Mouse (Mus musculus): ENCODE results near the gene Hadh. TPM values are rescaled to one million over a fixed set of nuclear protein-coding genes. Genes with fewer than 3 reads are reported as not detected.

Gene Hadh
- 100 to 1,000 TPM; 159 to 184 TPM for total RNA-seq (2021)
- long read RNA-seq, experiment 1, transcript Hadh-201 (8 exons, 1,789 nt) = major isoform, 207 of 235 reads
- long read RNA-seq, experiment 1, partial matches to known transcripts = 22 of 235 reads
- long read RNA-seq, experiment 1, other reads (novel, unspliced or antisense) = 6 of 235 reads
- long read RNA-seq, experiment 2, transcript Hadh-201 (8 exons, 1,789 nt) = major isoform, 292 of 319 reads
- long read RNA-seq, experiment 2, partial matches to known transcripts = 17 of 319 reads
- long read RNA-seq, experiment 2, other reads (novel, unspliced or antisense) = 10 of 319 reads

- DNase-seq = peak; percentile 92
These were observed at the start of gene Hadh for GRCm38 (mm10) chr3:131271559-131272373. Hadh (minus strand) TSS chr3:131272101.

- DNase-seq = peak; percentile 56
These were observed 48.3 kb upstream of the Hadh start for GRCm38 (mm10) chr3:131320184-131320583.

GRCm38 (mm10) chr3:131318211-131318610 lies 46.3 kb upstream of the Hadh start:
- DNase-seq = no peak

- no peak for DNase-seq
These were observed 45.2 kb upstream of the Hadh start for GRCm38 (mm10) chr3:131317126-131317525.

- DNase-seq = no peak
These were observed 44.1 kb upstream of the Hadh start for GRCm38 (mm10) chr3:131315957-131316510.

- DNase-seq = no peak
These were observed 40.4 kb upstream of the Hadh start for GRCm38 (mm10) chr3:131312340-131312739.

GRCm38 (mm10) chr3:131310572-131310971 lies 38.7 kb upstream of the Hadh start:
- no peak for DNase-seq

- no peak for DNase-seq
These were observed 35.9 kb upstream of the Hadh start for GRCm38 (mm10) chr3:131307811-131308210.

GRCm38 (mm10) chr3:131306255-131306654 lies 34.4 kb upstream of the Hadh start:
- DNase-seq = no peak

GRCm38 (mm10) chr3:131303320-131303714 lies 31.4 kb upstream of the Hadh start:
- no peak for DNase-seq

- peak; percentile 90 for DNase-seq
These were observed 30.8 kb upstream of the Hadh start, which contains the start of gene Cyp2u1 for GRCm38 (mm10) chr3:131302452-131303319. Cyp2u1 (minus strand) TSS chr3:131303227.

GRCm38 (mm10) chr3:131299908-131300307 lies 28.0 kb upstream of the Hadh start:
- DNase-seq = no peak

GRCm38 (mm10) chr3:131299078-131299477 lies 27.2 kb upstream of the Hadh start:
- no peak for DNase-seq

- no peak for DNase-seq
These were observed 25.0 kb upstream of the Hadh start for GRCm38 (mm10) chr3:131296893-131297292.

GRCm38 (mm10) chr3:131295513-131296200 lies 23.8 kb upstream of the Hadh start:
- no peak for DNase-seq

GRCm38 (mm10) chr3:131294503-131294902 lies 22.6 kb upstream of the Hadh start:
- DNase-seq = no peak

- no peak for DNase-seq
These were observed 21.1 kb upstream of the Hadh start for GRCm38 (mm10) chr3:131292959-131293358.

- DNase-seq = no peak
These were observed 20.4 kb upstream of the Hadh start for GRCm38 (mm10) chr3:131292349-131292748.

- DNase-seq = no peak
These were observed 20.0 kb upstream of the Hadh start for GRCm38 (mm10) chr3:131291890-131292289.

- no peak for DNase-seq
These were observed 2.2 kb upstream of the Hadh start for GRCm38 (mm10) chr3:131274151-131274550.

- no peak for DNase-seq
These were observed 636 bp upstream of the Hadh start for GRCm38 (mm10) chr3:131272374-131273100.

Measured in gastrocnemius, postnatal 25 days (tissue).